Mouse (Mus musculus): ENCODE data around the gene Myo10.

- TF ChIP-seq CTCF (IDR thresholded peaks at IDR 0.05; ENCODE audit: low read depth, low read length) (no peak), POLR2A (IDR thresholded peaks at IDR 0.05; ENCODE audit: extremely low read depth, insufficient read depth, low read length) (no peak)
These were observed 139.5 kb downstream of the Myo10 start for GRCm38 (mm10) chr15:25761800-25762211.

Data from liver, adult 2 months (tissue).